Mouse (Mus musculus): ENCODE measurements at regions not wholly inside any gene's neighbourhood (a gene's known extent, or its start where the extent isn't known, plus 50 kb on each side); places are given as distances from the start of the nearest gene placed in this dataset.

- WGBS = 33% methylated on average over 5 of the region's 5 CpGs
- DNase-seq (ENCODE audit: low spot score) = peak; percentile 41
- no peaks in the 10 kb centered on the region for H3K9me3 ChIP-seq (ENCODE audit: control insufficient read depth, low read length)
- H3K27me3 ChIP-seq (ENCODE audit: control insufficient read depth, insufficient read depth, low read length) = no peaks in the 10 kb centered on the region
- H3K27ac ChIP-seq = no peak overlapping the region
- H3K9ac ChIP-seq = no peak overlapping the region
- no peaks in the 10 kb centered on the region for H3K4me1 ChIP-seq (replicated peaks; ENCODE audit: control insufficient read depth, insufficient read depth, low read length)
- no peak for ATAC-seq (ENCODE audit: low FRiP score)
- no peak overlapping the region for H3K4me3 ChIP-seq (replicated peaks; ENCODE audit: low read length)
- no peak overlapping the region for H3K4me2 ChIP-seq (replicated peaks)
- no peaks in the 10 kb centered on the region for H3K36me3 ChIP-seq (replicated peaks; ENCODE audit: control insufficient read depth, insufficient read depth)
These were observed 528.4 kb downstream of the Cbln4 start for GRCm38 (mm10) chr2:171514876-171515275.

- ATAC-seq (ENCODE audit: low FRiP score) (no peak), DNase-seq (ENCODE audit: low spot score) (no peak)
- WGBS = 84% methylated on average over 4 of the region's 4 CpGs
- Histone ChIP-seq H3K36me3 (replicated peaks; ENCODE audit: control insufficient read depth, insufficient read depth) (no peaks in the 10 kb centered on the region), H3K27me3 (ENCODE audit: control insufficient read depth, insufficient read depth, low read length) (no peaks in the 10 kb centered on the region), H3K4me3 (replicated peaks; ENCODE audit: low read length) (no peak overlapping the region), H3K4me2 (replicated peaks) (no peak overlapping the region), H3K4me1 (replicated peaks; ENCODE audit: control insufficient read depth, insufficient read depth, low read length) (no peaks in the 10 kb centered on the region; the same call in 1 of the 2 replicates), H3K27ac (no peak overlapping the region), H3K9ac (no peak overlapping the region), H3K9me3 (ENCODE audit: control insufficient read depth, low read length) (no peaks in the 10 kb centered on the region)
These were observed 546.6 kb downstream of the Cbln4 start for GRCm38 (mm10) chr2:171496620-171497019.

- H3K4me1 ChIP-seq (replicated peaks; ENCODE audit: control insufficient read depth, insufficient read depth, low read length) = no peaks in the 10 kb centered on the region; the same call in 1 of the 2 replicates
These were observed 549.5 kb downstream of the Cbln4 start for GRCm38 (mm10) chr2:171493741-171494140.

GRCm38 (mm10) chr2:171487284-171487683 is 556.0 kb downstream of the Cbln4 start:
- Histone ChIP-seq H3K27ac (peak overlapping the region; percentile 55; the same call in 1 of the 2 replicates), H3K4me2 (replicated peaks) (no peak overlapping the region), H3K36me3 (replicated peaks; ENCODE audit: control insufficient read depth, insufficient read depth) (no peaks in the 10 kb centered on the region), H3K9ac (no peak overlapping the region), H3K9me3 (ENCODE audit: control insufficient read depth, low read length) (no peaks in the 10 kb centered on the region), H3K4me1 (replicated peaks; ENCODE audit: control insufficient read depth, insufficient read depth, low read length) (peaks cover 10% of the 10 kb centered on the region), H3K27me3 (ENCODE audit: control insufficient read depth, insufficient read depth, low read length) (no peaks in the 10 kb centered on the region), H3K4me3 (replicated peaks; ENCODE audit: low read length) (no peak overlapping the region)
- 21% methylated on average over 2 of the region's 2 CpGs for WGBS
- peak; percentile 51; the same call in 1 of the 2 replicates for ATAC-seq (ENCODE audit: low FRiP score)
- peak; percentile 60 for DNase-seq (ENCODE audit: low spot score)

More at GRCm38 (mm10) chr2:171493741-171494140, 549.5 kb downstream of the Cbln4 start:
- no peaks in the 10 kb centered on the region for H3K36me3 ChIP-seq (replicated peaks; ENCODE audit: control insufficient read depth, insufficient read depth)
- H3K4me3 ChIP-seq (replicated peaks; ENCODE audit: low read length) = no peak overlapping the region
- ATAC-seq (ENCODE audit: low FRiP score) = no peak
- 43% methylated on average over 12 of the region's 12 CpGs for WGBS
- no peaks in the 10 kb centered on the region for H3K9me3 ChIP-seq (ENCODE audit: control insufficient read depth, low read length)
- H3K4me2 ChIP-seq (replicated peaks) = no peak overlapping the region
- no peak overlapping the region for H3K9ac ChIP-seq
- H3K27ac ChIP-seq = no peak overlapping the region
- no peaks in the 10 kb centered on the region for H3K27me3 ChIP-seq (ENCODE audit: control insufficient read depth, insufficient read depth, low read length)
- DNase-seq (ENCODE audit: low spot score) = peak; percentile 75

- H3K4me3 ChIP-seq (replicated peaks; ENCODE audit: low read length) = no peak overlapping the region
- no peaks in the 10 kb centered on the region for H3K4me1 ChIP-seq (replicated peaks; ENCODE audit: control insufficient read depth, insufficient read depth, low read length)
- no peak overlapping the region for H3K9ac ChIP-seq
- WGBS = 64% methylated on average over 9 of the region's 9 CpGs
- ATAC-seq (ENCODE audit: low FRiP score) (no peak), DNase-seq (ENCODE audit: low spot score) (peak; percentile 37)
- H3K36me3 ChIP-seq (replicated peaks; ENCODE audit: control insufficient read depth, insufficient read depth) = no peaks in the 10 kb centered on the region
- no peaks in the 10 kb centered on the region for H3K9me3 ChIP-seq (ENCODE audit: control insufficient read depth, low read length)
- peak overlapping the region; percentile 41; the same call in 1 of the 2 replicates for H3K27ac ChIP-seq
- no peaks in the 10 kb centered on the region for H3K27me3 ChIP-seq (ENCODE audit: control insufficient read depth, insufficient read depth, low read length)
- H3K4me2 ChIP-seq (replicated peaks) = no peak overlapping the region
These were observed 590.0 kb downstream of the Cbln4 start for GRCm38 (mm10) chr2:171453241-171453640.

- Histone ChIP-seq H3K9ac (no peak overlapping the region), H3K9me3 (ENCODE audit: control insufficient read depth, low read length) (no peaks in the 10 kb centered on the region), H3K4me2 (replicated peaks) (no peak overlapping the region), H3K4me1 (replicated peaks; ENCODE audit: control insufficient read depth, insufficient read depth, low read length) (no peaks in the 10 kb centered on the region), H3K36me3 (replicated peaks; ENCODE audit: control insufficient read depth, insufficient read depth) (no peaks in the 10 kb centered on the region), H3K27me3 (ENCODE audit: control insufficient read depth, insufficient read depth, low read length) (no peaks in the 10 kb centered on the region), H3K27ac (no peak overlapping the region), H3K4me3 (replicated peaks; ENCODE audit: low read length) (no peak overlapping the region)
- DNase-seq (ENCODE audit: low spot score) (no peak), ATAC-seq (ENCODE audit: low FRiP score) (no peak)
- WGBS = 69% methylated on average over 2 of the region's 2 CpGs
These were observed 637.2 kb downstream of the Cbln4 start for GRCm38 (mm10) chr2:171406057-171406456.

GRCm38 (mm10) chr2:171388936-171389335 is 654.3 kb downstream of the Cbln4 start:
- Histone ChIP-seq H3K36me3 (replicated peaks; ENCODE audit: control insufficient read depth, insufficient read depth) (no peaks in the 10 kb centered on the region), H3K27ac (no peak overlapping the region), H3K9ac (no peak overlapping the region), H3K4me3 (replicated peaks; ENCODE audit: low read length) (no peak overlapping the region), H3K27me3 (ENCODE audit: control insufficient read depth, insufficient read depth, low read length) (no peaks in the 10 kb centered on the region), H3K9me3 (ENCODE audit: control insufficient read depth, low read length) (0 out of 2 replicates have a peak, but pooled peaks cover 3% of the 10 kb centered on the region), H3K4me2 (replicated peaks) (no peak overlapping the region), H3K4me1 (replicated peaks; ENCODE audit: control insufficient read depth, insufficient read depth, low read length) (no peaks in the 10 kb centered on the region)
- WGBS = 57% methylated on average over 1 of the region's 1 CpGs
- DNase-seq (ENCODE audit: low spot score) (no peak), ATAC-seq (ENCODE audit: low FRiP score) (no peak)

GRCm38 (mm10) chr2:171373457-171373856 is 641.9 kb downstream of the Dok5 start:
- Histone ChIP-seq H3K27me3 (ENCODE audit: control insufficient read depth, insufficient read depth, low read length) (no peaks in the 10 kb centered on the region), H3K9ac (no peak overlapping the region), H3K9me3 (ENCODE audit: control insufficient read depth, low read length) (no peaks in the 10 kb centered on the region), H3K27ac (no peak overlapping the region), H3K4me3 (replicated peaks; ENCODE audit: low read length) (no peak overlapping the region), H3K36me3 (replicated peaks; ENCODE audit: control insufficient read depth, insufficient read depth) (no peaks in the 10 kb centered on the region), H3K4me1 (replicated peaks; ENCODE audit: control insufficient read depth, insufficient read depth, low read length) (no peaks in the 10 kb centered on the region), H3K4me2 (replicated peaks) (no peak overlapping the region)
- 92% methylated on average over 1 of the region's 1 CpGs for WGBS
- DNase-seq (ENCODE audit: low spot score) (no peak), ATAC-seq (ENCODE audit: low FRiP score) (no peak)

GRCm38 (mm10) chr2:171373016-171373415 is 641.4 kb downstream of the Dok5 start:
- no peak for ATAC-seq (ENCODE audit: low FRiP score)
- Histone ChIP-seq H3K36me3 (replicated peaks; ENCODE audit: control insufficient read depth, insufficient read depth) (no peaks in the 10 kb centered on the region), H3K27ac (no peak overlapping the region), H3K27me3 (ENCODE audit: control insufficient read depth, insufficient read depth, low read length) (no peaks in the 10 kb centered on the region), H3K9ac (no peak overlapping the region), H3K4me1 (replicated peaks; ENCODE audit: control insufficient read depth, insufficient read depth, low read length) (no peaks in the 10 kb centered on the region), H3K4me3 (replicated peaks; ENCODE audit: low read length) (no peak overlapping the region), H3K4me2 (replicated peaks) (no peak overlapping the region), H3K9me3 (ENCODE audit: control insufficient read depth, low read length) (no peaks in the 10 kb centered on the region)
- DNase-seq (ENCODE audit: low spot score) = no peak
- 94% methylated on average over 7 of the region's 7 CpGs for WGBS

- no peak overlapping the region for H3K4me3 ChIP-seq (replicated peaks; ENCODE audit: low read length)
- ATAC-seq (ENCODE audit: low FRiP score) (no peak), DNase-seq (ENCODE audit: low spot score) (no peak)
- no peaks in the 10 kb centered on the region for H3K9me3 ChIP-seq (ENCODE audit: control insufficient read depth, low read length)
- H3K27me3 ChIP-seq (ENCODE audit: control insufficient read depth, insufficient read depth, low read length) = no peaks in the 10 kb centered on the region
- WGBS = 53% methylated on average over 5 of the region's 5 CpGs
- no peaks in the 10 kb centered on the region for H3K36me3 ChIP-seq (replicated peaks; ENCODE audit: control insufficient read depth, insufficient read depth)
- no peak overlapping the region for H3K4me2 ChIP-seq (replicated peaks)
- no peak overlapping the region for H3K9ac ChIP-seq
- H3K4me1 ChIP-seq (replicated peaks; ENCODE audit: control insufficient read depth, insufficient read depth, low read length) = no peaks in the 10 kb centered on the region
- no peak overlapping the region for H3K27ac ChIP-seq
These were observed 640.1 kb downstream of the Dok5 start for GRCm38 (mm10) chr2:171371751-171372150.

Measured in hindbrain, embryonic 14.5 days (tissue).